Mouse (Mus musculus) C2C12 (cell line): Measurements from ENCODE around the gene Dglucy. TPM values are rescaled to one million over a fixed set of nuclear protein-coding genes. Genes with fewer than 3 reads are reported as not detected.

Experiments
- H3K27me3 ChIP-seq: one replicate; pipeline ENCODE4 v1.6.1; 2011; ENCODE audit not compliant: control insufficient read depth, insufficient read depth, insufficient read length
- H3K36me3 ChIP-seq: one replicate; pipeline ENCODE4 v1.6.1; 2011; ENCODE audit not compliant: control insufficient read depth, insufficient read depth
- H3K4me3 ChIP-seq: one replicate; pipeline ENCODE4 v1.5.1; 2011; ENCODE audit warnings: mild to moderate bottlenecking, control low read depth; ENCODE audit not compliant: poor library complexity, insufficient read depth, severe bottlenecking
- H3K79me2 ChIP-seq: one replicate; pipeline ENCODE4 v1.6.1; 2011; ENCODE audit not compliant: control insufficient read depth, insufficient read depth
- H3K79me3 ChIP-seq: one replicate; pipeline ENCODE4 v1.6.1; 2011; ENCODE audit warnings: low read depth, control low read depth
- H3ac ChIP-seq: one replicate; pipeline ENCODE3; 2011; ENCODE audit warnings: low read depth; ENCODE audit not compliant: control insufficient read depth, insufficient read length
- CEBPB ChIP-seq: IDR thresholded peaks from one replicate; pipeline ENCODE4 v1.6.1; 2011; ENCODE audit warnings: low read depth, mild to moderate bottlenecking, control low read depth, moderate library complexity
- CTCF ChIP-seq: IDR thresholded peaks from one replicate; pipeline ENCODE4 v1.5.1; 2011; ENCODE audit not compliant: control insufficient read depth, insufficient read depth, insufficient read length
- FOSL1 ChIP-seq: IDR thresholded peaks from one replicate; pipeline ENCODE4 v1.8.0; 2011; ENCODE audit warnings: mild to moderate bottlenecking, low read length; ENCODE audit not compliant: poor library complexity, insufficient read depth, severe bottlenecking
- MAX ChIP-seq: IDR thresholded peaks from one replicate; pipeline ENCODE4 v1.6.1; 2011; ENCODE audit warnings: mild to moderate bottlenecking, control low read depth
- MYOD1 ChIP-seq: IDR thresholded peaks from one replicate; pipeline ENCODE4 v1.6.1; 2011; ENCODE audit warnings: low read depth; ENCODE audit not compliant: control insufficient read depth, insufficient read length
- MYOG ChIP-seq: IDR thresholded peaks from one replicate; pipeline ENCODE4 v1.6.1; 2011; ENCODE audit not compliant: control insufficient read depth, insufficient read length; ENCODE audit errors: extremely low read depth
- USF1 ChIP-seq: IDR thresholded peaks from one replicate; pipeline ENCODE4 v1.6.1; 2011; ENCODE audit warnings: low read depth, mild to moderate bottlenecking, control low read depth, moderate library complexity
- polyA plus RNA-seq: library from polyadenylated mRNA; unstranded; fragments of >200 nt; fragmentation: generic; extraction: Trizol; gene quantifications from one replicate; pipeline ENCODE4 v1.2.1, GENCODE M21; 2012; ENCODE audit warnings: missing spikeins

Gene Dglucy
- polyA plus RNA-seq, 1 experiment, result 34.1 TPM

DNA sequence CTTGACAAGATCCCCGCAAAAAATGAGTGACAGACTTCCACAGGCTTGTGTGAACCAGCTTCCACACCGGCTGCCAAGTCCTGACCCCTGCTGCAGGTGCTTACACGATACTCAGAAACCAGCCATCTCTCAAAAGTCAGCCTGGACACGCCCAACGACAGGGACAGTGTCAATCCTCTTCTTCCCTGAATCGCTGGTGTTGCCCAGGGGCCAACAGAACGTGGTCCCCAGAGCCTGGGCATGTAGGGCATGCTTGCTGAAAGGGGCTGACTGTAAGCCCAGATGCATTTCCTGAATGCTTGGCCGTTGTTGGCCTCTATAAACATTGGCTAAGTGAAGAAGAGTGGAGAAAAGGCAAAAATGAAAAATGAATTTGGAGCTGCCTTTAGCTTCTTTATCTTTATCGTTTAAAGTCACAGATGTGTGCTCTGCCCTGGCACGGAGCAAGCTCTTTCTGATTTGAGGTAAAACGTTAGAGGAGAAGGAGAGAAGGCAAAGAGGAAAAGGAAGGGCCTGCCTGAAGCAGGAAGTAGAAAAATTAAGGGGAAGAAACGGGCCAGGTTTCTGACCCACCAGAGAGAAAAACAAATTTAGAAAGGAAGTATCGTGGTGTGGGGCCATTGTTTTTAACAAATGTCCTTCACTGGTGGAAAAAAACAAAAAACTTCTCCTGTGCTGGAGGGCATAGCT is 14.4 kb upstream of the Dglucy start:
- no peak overlapping the region for H3ac ChIP-seq
- H3K36me3 ChIP-seq, result no peaks in the 10 kb centered on the region
- no peaks in the 10 kb centered on the region for H3K79me2 ChIP-seq
- no peak for TF ChIP-seq MYOD1
- no peaks in the 10 kb centered on the region for H3K27me3 ChIP-seq
- no peaks in the 10 kb centered on the region for H3K79me3 ChIP-seq
- H3K4me3 ChIP-seq, result no peak overlapping the region

DNA sequence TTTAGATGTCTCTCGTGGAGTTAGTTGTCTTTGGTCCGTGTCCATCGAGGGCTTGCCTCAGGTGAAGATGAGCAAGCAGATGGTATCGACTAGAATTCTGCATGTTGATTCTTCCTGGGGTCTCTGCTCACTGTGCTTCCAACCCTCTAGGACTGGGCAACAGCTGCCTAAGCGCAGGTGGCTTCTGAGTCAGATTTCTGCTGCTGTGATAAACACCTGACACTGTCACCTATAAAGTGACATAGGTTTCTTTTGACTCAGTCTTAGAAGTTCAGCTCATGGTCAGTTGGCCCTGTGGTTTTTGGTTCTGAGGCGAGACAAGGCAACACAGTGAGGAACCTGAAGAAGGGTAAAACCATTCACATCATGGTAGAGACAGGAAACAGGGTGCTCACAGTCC is 9.0 kb upstream of the Dglucy start:
- TF ChIP-seq MYOG (no peak), USF1 (no peak), MYOD1 (no peak), CTCF (no peak), CEBPB (no peak), MAX (no peak), FOSL1 (no peak)
- Histone ChIP-seq H3K27me3 (no peaks in the 10 kb centered on the region), H3K79me3 (no peaks in the 10 kb centered on the region), H3K36me3 (no peaks in the 10 kb centered on the region), H3K79me2 (no peaks in the 10 kb centered on the region), H3ac (no peak overlapping the region), H3K4me3 (no peak overlapping the region)

DNA sequence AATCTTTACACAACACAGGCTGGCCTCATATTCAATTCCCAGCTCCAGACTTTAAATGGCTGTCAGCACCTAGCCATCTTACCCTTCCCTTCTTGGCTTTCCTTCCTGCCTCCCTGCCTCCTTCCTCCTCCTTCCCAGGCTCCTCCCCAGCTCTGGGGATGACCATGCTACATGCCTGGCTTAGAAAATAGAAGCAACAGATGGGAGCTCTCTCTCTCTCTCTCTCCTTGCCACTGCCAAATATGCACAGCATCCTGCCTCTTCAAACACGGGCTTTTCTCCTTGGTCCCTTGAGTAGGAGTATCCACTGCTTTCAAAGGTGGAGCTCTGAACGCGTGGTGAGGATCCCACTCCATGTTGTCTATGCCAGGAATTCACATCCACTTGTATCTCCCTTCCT is 8.1 kb upstream of the Dglucy start:
- H3K27me3 ChIP-seq, result no peaks in the 10 kb centered on the region
- H3K4me3 ChIP-seq, result no peak overlapping the region
- H3ac ChIP-seq, result no peak overlapping the region
- no peaks in the 10 kb centered on the region for H3K79me2 ChIP-seq
- no peaks in the 10 kb centered on the region for H3K36me3 ChIP-seq
- TF ChIP-seq MAX (no peak), CTCF (no peak), FOSL1 (no peak), MYOD1 (no peak), MYOG (no peak), CEBPB (no peak), USF1 (no peak)
- H3K79me3 ChIP-seq, result no peaks in the 10 kb centered on the region

DNA sequence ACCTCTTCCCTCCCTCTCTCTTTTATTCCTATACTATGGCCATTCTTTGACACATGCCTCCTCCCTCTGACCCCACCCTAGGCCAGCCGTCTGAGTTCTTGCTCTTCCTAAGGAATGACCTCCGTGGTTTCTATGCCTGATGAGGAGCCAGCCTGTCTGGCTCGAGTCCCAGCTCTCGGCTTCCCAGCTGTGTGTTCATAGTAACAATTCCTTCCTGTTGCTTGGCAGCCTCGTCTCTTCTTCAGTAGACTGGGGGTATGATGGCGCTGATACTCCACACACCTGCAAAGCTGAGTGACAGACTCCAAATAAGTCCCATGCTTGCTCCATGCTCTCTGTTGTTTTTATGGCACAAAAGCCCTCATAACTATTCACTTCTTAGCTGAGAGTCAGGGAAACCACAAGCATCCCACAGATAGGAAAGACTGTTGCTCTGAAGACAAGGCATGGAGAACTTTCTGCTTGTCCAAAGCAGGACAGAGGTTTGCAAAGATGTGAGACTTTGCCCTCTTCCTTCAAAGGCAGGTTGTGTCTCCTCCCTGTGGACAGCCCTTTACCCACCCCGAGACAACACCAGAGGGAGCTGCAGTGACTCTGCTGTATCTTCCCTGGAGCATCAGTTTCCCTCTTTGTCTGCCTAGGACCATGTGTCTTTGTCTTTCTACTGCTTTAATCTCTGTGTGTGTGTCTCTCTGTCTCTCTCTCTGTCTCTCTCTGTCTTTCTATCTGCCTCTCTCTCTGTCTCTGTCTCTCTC is 6.5 kb upstream of the Dglucy start:
- H3K79me3 ChIP-seq, result no peaks in the 10 kb centered on the region
- no peaks in the 10 kb centered on the region for H3K36me3 ChIP-seq
- no peak overlapping the region for H3K4me3 ChIP-seq
- TF ChIP-seq CEBPB (no peak), MAX (no peak)
- no peak overlapping the region for H3ac ChIP-seq
- H3K79me2 ChIP-seq, result no peaks in the 10 kb centered on the region
- no peaks in the 10 kb centered on the region for H3K27me3 ChIP-seq

DNA sequence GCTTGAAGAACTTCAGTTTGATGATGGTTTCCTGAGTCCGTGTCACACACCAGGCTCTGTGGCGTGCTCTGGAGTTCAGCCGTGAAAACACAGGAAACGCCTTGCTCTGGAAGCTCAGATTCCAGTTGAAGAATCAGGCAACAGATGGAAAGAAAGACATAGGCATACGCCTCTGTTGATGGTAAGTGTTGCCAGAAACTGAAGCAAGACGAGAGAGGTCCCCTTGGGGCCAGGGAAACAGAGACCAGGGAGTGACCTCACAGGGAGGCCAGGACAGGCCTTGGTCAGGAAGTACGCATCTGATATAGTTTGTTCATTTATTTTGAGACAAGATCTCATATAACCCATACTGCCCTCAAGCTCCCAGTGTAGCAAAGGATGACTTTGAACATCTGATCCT is 4.1 kb upstream of the Dglucy start:
- Histone ChIP-seq H3K79me2 (peaks cover 8% of the 10 kb centered on the region), H3K4me3 (no peak overlapping the region), H3ac (no peak overlapping the region), H3K79me3 (peaks cover 5% of the 10 kb centered on the region), H3K27me3 (no peaks in the 10 kb centered on the region), H3K36me3 (no peaks in the 10 kb centered on the region)
- no peak for TF ChIP-seq MYOG
- TF ChIP-seq MAX, result no peak
- TF ChIP-seq CEBPB, result no peak

DNA sequence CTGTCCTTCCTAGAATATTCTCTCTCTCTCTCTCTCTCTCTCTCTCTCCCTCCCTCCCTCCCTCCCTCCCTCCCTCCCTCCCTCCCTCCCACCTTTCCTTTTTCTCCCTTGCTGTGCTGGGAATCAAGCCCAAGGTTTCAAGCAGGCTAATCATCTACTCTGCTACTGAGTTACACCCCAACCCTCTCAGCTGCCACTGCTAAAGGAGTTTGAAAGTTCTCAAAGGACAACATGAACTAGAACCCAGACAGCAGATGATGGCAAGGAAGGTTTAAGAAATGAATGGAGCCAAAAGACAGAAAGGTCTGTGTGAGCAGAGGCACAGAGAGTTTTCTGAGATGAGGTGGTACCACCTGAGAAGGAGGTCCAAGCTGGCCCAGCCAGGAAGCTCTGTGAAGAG is 3.6 kb upstream of the Dglucy start:
- Histone ChIP-seq H3ac (no peak overlapping the region), H3K79me3 (peaks cover 9% of the 10 kb centered on the region), H3K4me3 (no peak overlapping the region), H3K79me2 (peaks cover 14% of the 10 kb centered on the region), H3K36me3 (no peaks in the 10 kb centered on the region), H3K27me3 (no peaks in the 10 kb centered on the region)
- no peak for TF ChIP-seq MAX
- no peak for TF ChIP-seq USF1
